8 mouse cellular contexts compared by ENCODE assay signal in the genomic region with DNA sequence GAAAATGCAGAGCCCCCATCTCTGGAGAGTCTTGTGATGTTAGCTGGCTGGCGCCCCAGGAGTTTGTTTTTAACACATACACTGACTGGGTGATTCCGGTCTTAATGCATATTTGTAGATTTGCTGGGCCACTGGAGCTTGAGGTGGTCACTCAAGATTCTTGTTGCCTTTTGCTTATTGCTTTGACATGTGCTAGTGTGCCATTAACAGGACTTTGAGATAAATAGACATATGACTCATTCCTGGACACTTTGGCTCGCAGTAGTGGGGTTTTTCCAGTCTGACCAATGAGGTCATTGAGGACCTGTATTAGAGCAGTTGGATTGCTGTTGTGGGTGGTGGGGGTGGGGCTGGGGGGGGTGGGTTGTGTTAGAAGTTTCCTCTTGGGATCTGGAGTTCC. TPM values are rescaled to one million over a fixed set of nuclear protein-coding genes. Genes with fewer than 3 reads are reported as not detected.
DNase-seq lines count a peak whose midpoint lies in the region; ATAC-seq and TF ChIP-seq lines count a peak whose summit lies in the region.

No protein-coding gene starts in this region.

- DNase-seq in lung, embryonic 14.5 days = peak; percentile 29
- no peak for DNase-seq in lung, adult 2 months
- DNase-seq in lung, postnatal 36 days = peak; percentile 71
- no peak for DNase-seq in c-Kit-positive CD71-positive TER-119-positive erythroid progenitor cells, embryonic 14.5 days (ENCODE audit: low spot score)
- DNase-seq in layer of hippocampus, adult 9-11 months = no peak

- no peaks in the 10 kb centered on the region; the same call in 1 of the 2 replicates for H3K36me3 ChIP-seq in lung, embryonic 14.5 days (ENCODE audit: insufficient read depth)
- no peaks in the 10 kb centered on the region for H3K36me3 ChIP-seq in forebrain, embryonic 15.5 days
- H3K36me3 ChIP-seq in intestine, postnatal 0 days (ENCODE audit: control insufficient read depth, insufficient read depth) = no peaks in the 10 kb centered on the region; the same call in 1 of the 2 replicates

- peaks cover 16% of the 10 kb centered on the region for H3K4me1 ChIP-seq in lung, embryonic 14.5 days (ENCODE audit: insufficient read depth)
- peaks cover 14% of the 10 kb centered on the region for H3K4me1 ChIP-seq in lung, adult 2 months (ENCODE audit: control insufficient read depth, insufficient read depth, low read length)
- peaks cover 42% of the 10 kb centered on the region for H3K4me1 ChIP-seq in forebrain, embryonic 15.5 days
- peaks cover 26% of the 10 kb centered on the region for H3K4me1 ChIP-seq in intestine, postnatal 0 days (replicated peaks; ENCODE audit: control insufficient read depth, insufficient read depth, low read length)

- no peak overlapping the region; the same call in 1 of the 2 replicates for H3K9ac ChIP-seq in lung, embryonic 14.5 days
- peak overlapping the region; percentile 84 for H3K9ac ChIP-seq in forebrain, embryonic 15.5 days (replicated peaks)
- H3K9ac ChIP-seq in intestine, postnatal 0 days (ENCODE audit: low read depth, low read length) = no peak overlapping the region

- ATAC-seq in lung, embryonic 14.5 days (ENCODE audit: insufficient read depth) = no peak
- ATAC-seq in forebrain, embryonic 15.5 days (replicated peaks) = no peak
- no peak for ATAC-seq in intestine, postnatal 0 days
- no peak for ATAC-seq in CD4-positive, CD25-positive, alpha-beta regulatory T cell, adult 4 months

- no peak for TF ChIP-seq POLR2A in lung, adult 2 months (IDR thresholded peaks at IDR 0.05; ENCODE audit: borderline replicate concordance, extremely low read depth, low read depth, low read length)

- H3K27ac ChIP-seq in lung, embryonic 14.5 days (ENCODE audit: low read depth) = no peak overlapping the region; the same call in 1 of the 2 replicates
- peak overlapping the region; percentile 94 for H3K27ac ChIP-seq in forebrain, embryonic 15.5 days (replicated peaks)
- H3K27ac ChIP-seq in intestine, postnatal 0 days (ENCODE audit: low read depth, low read length) = peak overlapping the region; percentile 98

- 51% methylated on average over 3 of the region's 3 CpGs for WGBS in lung, embryonic 14.5 days
- 46% methylated on average over 3 of the region's 3 CpGs for WGBS in lung, adult 2 months
- WGBS in forebrain, embryonic 15.5 days = 72% methylated on average over 3 of the region's 3 CpGs
- 39% methylated on average over 3 of the region's 3 CpGs for WGBS in intestine, postnatal 0 days

- H3K27me3 ChIP-seq in lung, embryonic 14.5 days (ENCODE audit: insufficient read depth, low read length) = no peaks in the 10 kb centered on the region
- H3K27me3 ChIP-seq in forebrain, embryonic 15.5 days = no peaks in the 10 kb centered on the region
- H3K27me3 ChIP-seq in intestine, postnatal 0 days (replicated peaks; ENCODE audit: control insufficient read depth, insufficient read depth, low read length) = no peaks in the 10 kb centered on the region

- TF ChIP-seq CTCF in lung, embryonic 14.5 days (IDR thresholded peaks at IDR 0.05; ENCODE audit: low read depth) = no peak
- no peak for TF ChIP-seq CTCF in lung, adult 2 months (IDR thresholded peaks at IDR 0.05; ENCODE audit: insufficient read depth, low read length)
- no peak for TF ChIP-seq CTCF in intestine, postnatal 0 days (IDR thresholded peaks at IDR 0.05; ENCODE audit: low read depth)

- H3K4me3 ChIP-seq in lung, embryonic 14.5 days (ENCODE audit: low read depth, low read length) = 0 out of 2 replicates have a peak overlapping the region, but pooled peaks have one; percentile 84
- H3K4me3 ChIP-seq in lung, adult 2 months (replicated peaks; ENCODE audit: extremely low read depth, low read depth, low read length) = no peak overlapping the region
- peak overlapping the region; percentile 84 for H3K4me3 ChIP-seq in forebrain, embryonic 15.5 days
- peak overlapping the region; percentile 76; the same call in 1 of the 2 replicates for H3K4me3 ChIP-seq in intestine, postnatal 0 days (ENCODE audit: low read depth, low read length)

- H3K4me2 ChIP-seq in lung, embryonic 14.5 days = peak overlapping the region; percentile 78
- peak overlapping the region; percentile 60 for H3K4me2 ChIP-seq in forebrain, embryonic 15.5 days (replicated peaks)
- peak overlapping the region; percentile 87 for H3K4me2 ChIP-seq in intestine, postnatal 0 days (replicated peaks; ENCODE audit: low read depth)

- no peaks in the 10 kb centered on the region for H3K9me3 ChIP-seq in lung, embryonic 14.5 days (ENCODE audit: low read depth, low read length)
- H3K9me3 ChIP-seq in forebrain, embryonic 15.5 days = no peaks in the 10 kb centered on the region
- H3K9me3 ChIP-seq in intestine, postnatal 0 days (ENCODE audit: control insufficient read depth) = no peaks in the 10 kb centered on the region

RNA-seq across cellular contexts. Expression of a gene that starts 1.8 kb away (rescaled TPM):
- 30.3 and 33.1 TPM in 2 replicates for polyA plus RNA-seq in lung, embryonic 14.5 days (2014; fragmentation: Nextera tagmentation; extraction: Ambion mirVana)
- 33.0 and 39.3 TPM in 2 replicates for polyA plus RNA-seq in lung, adult 2 months (2012; rRNA removed)
- polyA plus RNA-seq in forebrain, embryonic 15.5 days (2015; fragmentation: Nextera tagmentation; extraction: Ambion mirVana) = 39.3 and 41.1 TPM in 2 replicates
- polyA plus RNA-seq in intestine, postnatal 0 days (2015; fragmentation: Nextera tagmentation; extraction: Ambion mirVana) = 31.3 and 32.2 TPM in 2 replicates
- polyA plus RNA-seq in CD4-positive, CD25-positive, alpha-beta regulatory T cell, adult 4 months (2017; shearing (Covaris generic)) = 10 to 100 TPM; 14.5 to 15.7 TPM

RNA-seq across cellular contexts. Expression of a gene that starts 12.5 kb away (rescaled TPM):
- not detected in 2 replicates for polyA plus RNA-seq in lung, embryonic 14.5 days (2014; fragmentation: Nextera tagmentation; extraction: Ambion mirVana)
- polyA plus RNA-seq in lung, adult 2 months (2012; rRNA removed) = not detected in 2 replicates
- polyA plus RNA-seq in forebrain, embryonic 15.5 days (2015; fragmentation: Nextera tagmentation; extraction: Ambion mirVana) = not detected in 2 replicates
- polyA plus RNA-seq in intestine, postnatal 0 days (2015; fragmentation: Nextera tagmentation; extraction: Ambion mirVana) = 5.0 and 24.6 TPM in 2 replicates
- not detected for polyA plus RNA-seq in CD4-positive, CD25-positive, alpha-beta regulatory T cell, adult 4 months (2017; shearing (Covaris generic))

RNA-seq across cellular contexts. Expression of a gene that starts 48.5 kb away (rescaled TPM):
- polyA plus RNA-seq in lung, embryonic 14.5 days (2014; fragmentation: Nextera tagmentation; extraction: Ambion mirVana) = 0.39 and 0.63 TPM in 2 replicates
- 2.4 and 4.4 TPM in 2 replicates for polyA plus RNA-seq in lung, adult 2 months (2012; rRNA removed)
- polyA plus RNA-seq in forebrain, embryonic 15.5 days (2015; fragmentation: Nextera tagmentation; extraction: Ambion mirVana) = 0.22 and 0.26 TPM in 2 replicates
- polyA plus RNA-seq in intestine, postnatal 0 days (2015; fragmentation: Nextera tagmentation; extraction: Ambion mirVana) = 0.12 and 0.18 TPM in 2 replicates
- polyA plus RNA-seq in CD4-positive, CD25-positive, alpha-beta regulatory T cell, adult 4 months (2017; shearing (Covaris generic)) = 100 to 1,000 TPM; 449 to 646 TPM

RNA-seq across cellular contexts. Expression of a gene that starts 56.3 kb away (rescaled TPM):
- 0.65 and 1.3 TPM in 2 replicates for polyA plus RNA-seq in lung, embryonic 14.5 days (2014; fragmentation: Nextera tagmentation; extraction: Ambion mirVana)
- polyA plus RNA-seq in lung, adult 2 months (2012; rRNA removed) = 0.14 and 0.16 TPM in 2 replicates
- 0.38 and 0.39 TPM in 2 replicates for polyA plus RNA-seq in forebrain, embryonic 15.5 days (2015; fragmentation: Nextera tagmentation; extraction: Ambion mirVana)
- 7.1 and 8.4 TPM in 2 replicates for polyA plus RNA-seq in intestine, postnatal 0 days (2015; fragmentation: Nextera tagmentation; extraction: Ambion mirVana)
- polyA plus RNA-seq in CD4-positive, CD25-positive, alpha-beta regulatory T cell, adult 4 months (2017; shearing (Covaris generic)) = not detected

Comparison
In these comparisons a context has a peak if more than half of its experiments do, and no peak if none do; other contexts are left out.
1. DNase-seq: peak in lung, embryonic 14.5 days (single experiment) and lung, postnatal 36 days (single experiment); none in lung, adult 2 months (single experiment), c-Kit-positive CD71-positive TER-119-positive erythroid progenitor cells, embryonic 14.5 days (single experiment) and layer of hippocampus, adult 9-11 months (single experiment).
2. RNA of a gene that starts 48.5 kb away (polyA plus RNA-seq): 449 to 646 TPM in CD4-positive, CD25-positive, alpha-beta regulatory T cell, adult 4 months; 2.4 to 4.4 TPM in lung, adult 2 months, 0.39 to 0.63 TPM in lung, embryonic 14.5 days, 0.22 to 0.26 TPM in forebrain, embryonic 15.5 days and 0.12 to 0.18 TPM in intestine, postnatal 0 days; every median in the first group is over 10 times any median in the second.
3. Peak in every context shown above with its lines, with median percentiles within 50 percentile points of each other: H3K4me2 ChIP-seq.